Mouse (Mus musculus) intestine, embryonic 14.5 days (tissue): ENCODE results near the gene Baz2b. TPM values are rescaled to one million over a fixed set of nuclear protein-coding genes. Genes with fewer than 3 reads are reported as not detected.

ENCODE experiments used
- ATAC-seq: fragments of 200-750 bp; cut with Nextera tagmentation; replicated peaks from 2 replicates; pipeline ENCODE4 v1.8.0; 2017; ENCODE audit warnings: low read depth, moderate number of reproducible peaks, moderate TSS enrichment, moderate library complexity; ENCODE audit not compliant: low FRiP score, low TSS enrichment
- DNase-seq: peaks from one replicate; pipeline ENCODE4 v3.0.0-alpha.2; 2018; ENCODE audit warnings: low spot score
- H3K27ac ChIP-seq: fragments of 300-500 bp; sonication (generic); 2 replicates; pipeline ENCODE4 v1.5.1; 2014; ENCODE audit warnings: low read depth, mild to moderate bottlenecking, control low read depth
- H3K27me3 ChIP-seq: fragments of 300-500 bp; sonication (generic); replicated peaks from 2 replicates; pipeline ENCODE4 v1.6.1; 2014; ENCODE audit warnings: low read length, control low read depth; ENCODE audit not compliant: control insufficient read depth, insufficient read depth
- H3K36me3 ChIP-seq: fragments of 300-500 bp; sonication (generic); 2 replicates; pipeline ENCODE4 v1.6.1; 2014; ENCODE audit warnings: low read length, control low read depth; ENCODE audit not compliant: control insufficient read depth, insufficient read depth
- H3K4me1 ChIP-seq: fragments of 300-500 bp; sonication (generic); replicated peaks from 2 replicates; pipeline ENCODE4 v1.6.1; 2014; ENCODE audit warnings: low read length, control low read depth, mixed read lengths; ENCODE audit not compliant: control insufficient read depth, insufficient read depth
- H3K4me2 ChIP-seq: fragments of 300-500 bp; sonication (generic); 2 replicates; pipeline ENCODE4 v1.6.1; 2014; ENCODE audit warnings: low read length
- H3K4me3 ChIP-seq: fragments of 300-500 bp; sonication (generic); 2 replicates; pipeline ENCODE4 v1.5.1; 2014; ENCODE audit warnings: low read depth, low read length, control low read depth, mixed read lengths
- H3K9ac ChIP-seq: fragments of 300-500 bp; sonication (generic); 2 replicates; pipeline ENCODE4 v1.6.1; 2014; ENCODE audit warnings: mild to moderate bottlenecking, low read length
- H3K9me3 ChIP-seq: fragments of 300-500 bp; sonication (generic); 2 replicates; pipeline ENCODE4 v1.6.1; 2016; ENCODE audit warnings: low read length, control low read depth; ENCODE audit not compliant: control insufficient read depth
- WGBS: fragments of 180-500 bp; shearing (Covaris S2); extraction: QIAGEN DNeasy Blood & Tissue Kit; methylation state at CpG from one replicate; pipeline ENCODE4 v1.1.7; 2014; 5-methylcytosine and 5-hydroxymethylcytosine counted together
- polyA plus RNA-seq: library from polyadenylated mRNA; unstranded; fragments of >200 nt; fragmentation: Nextera tagmentation; extraction: Ambion mirVana; gene quantifications from 2 replicates; pipeline ENCODE4 v1.2.1, GENCODE M21; 2014

Baz2b gene
- polyA plus RNA-seq, 1 experiment from 2014 or later = 52.3 TPM

DNA sequence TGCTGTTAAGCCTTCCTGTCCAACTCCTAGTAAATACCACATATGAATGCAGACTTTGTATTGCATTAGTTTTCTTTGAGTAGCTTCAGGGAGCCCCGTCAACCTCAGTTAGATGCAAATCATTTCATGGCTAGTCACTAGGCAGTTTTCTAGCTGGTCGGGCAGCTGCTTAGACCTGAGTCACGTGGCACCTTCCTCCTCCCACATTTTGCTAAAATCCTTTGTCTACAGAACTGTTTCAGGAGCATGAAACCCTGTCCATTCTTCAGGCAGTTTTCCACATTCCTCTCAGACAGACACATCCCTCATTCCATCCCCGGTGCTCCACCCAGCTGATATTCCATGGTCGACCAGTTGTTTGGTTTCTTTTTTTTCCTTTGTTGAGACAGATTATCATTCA lies 246.6 kb downstream of the Baz2b start:
- Histone ChIP-seq H3K4me3 (no peak overlapping the region), H3K9ac (no peak overlapping the region), H3K4me1 (no peaks in the 10 kb centered on the region), H3K9me3 (no peaks in the 10 kb centered on the region), H3K36me3 (peaks cover 50% of the 10 kb centered on the region), H3K27me3 (no peaks in the 10 kb centered on the region), H3K4me2 (no peak overlapping the region), H3K27ac (no peak overlapping the region)
- no peak for DNase-seq
- WGBS = 71% methylated on average over 5 of the region's 5 CpGs
- no peak for ATAC-seq

GRCm38 (mm10) chr2:59962579-59962978 lies 247.1 kb downstream of the Baz2b start:
- no peak for DNase-seq
- H3K4me2 ChIP-seq = no peak overlapping the region
- H3K27ac ChIP-seq = no peak overlapping the region
- no peaks in the 10 kb centered on the region for H3K4me1 ChIP-seq
- H3K36me3 ChIP-seq = peaks cover 50% of the 10 kb centered on the region
- H3K9ac ChIP-seq = no peak overlapping the region
- no peak for ATAC-seq
- no peaks in the 10 kb centered on the region for H3K27me3 ChIP-seq
- 82% methylated on average over 4 of the region's 4 CpGs for WGBS
- no peaks in the 10 kb centered on the region for H3K9me3 ChIP-seq
- H3K4me3 ChIP-seq = no peak overlapping the region

- H3K36me3 ChIP-seq = peaks cover 47% of the 10 kb centered on the region
- H3K9ac ChIP-seq = no peak overlapping the region
- no peak overlapping the region for H3K27ac ChIP-seq
- H3K9me3 ChIP-seq = no peaks in the 10 kb centered on the region
- H3K4me3 ChIP-seq = no peak overlapping the region
- no peak for ATAC-seq
- H3K27me3 ChIP-seq = no peaks in the 10 kb centered on the region
- WGBS = 93% methylated on average over 2 of the region's 2 CpGs
- DNase-seq = no peak
- no peaks in the 10 kb centered on the region for H3K4me1 ChIP-seq
- no peak overlapping the region for H3K4me2 ChIP-seq
These were observed 249.2 kb downstream of the Baz2b start for GRCm38 (mm10) chr2:59960495-59960772.

- no peak overlapping the region for H3K9ac ChIP-seq
- no peak for DNase-seq
- 88% methylated on average over 14 of the region's 14 CpGs for WGBS
These were observed 249.8 kb downstream of the Baz2b start for GRCm38 (mm10) chr2:59959668-59960494.

GRCm38 (mm10) chr2:59958543-59958942 lies 251.1 kb downstream of the Baz2b start:
- no peaks in the 10 kb centered on the region for H3K4me1 ChIP-seq
- H3K27ac ChIP-seq = no peak overlapping the region
- ATAC-seq (no peak), DNase-seq (peak; percentile 57)
- no peak overlapping the region for H3K4me3 ChIP-seq
- no peaks in the 10 kb centered on the region for H3K9me3 ChIP-seq
- no peaks in the 10 kb centered on the region for H3K27me3 ChIP-seq
- H3K4me2 ChIP-seq = no peak overlapping the region
- 40% methylated on average over 6 of the region's 6 CpGs for WGBS
- H3K36me3 ChIP-seq = peaks cover 53% of the 10 kb centered on the region
- no peak overlapping the region for H3K9ac ChIP-seq

More at GRCm38 (mm10) chr2:59959668-59960494, 249.8 kb downstream of the Baz2b start:
- Histone ChIP-seq H3K4me1 (no peaks in the 10 kb centered on the region), H3K27ac (no peak overlapping the region), H3K9me3 (no peaks in the 10 kb centered on the region), H3K4me3 (no peak overlapping the region), H3K4me2 (no peak overlapping the region), H3K27me3 (no peaks in the 10 kb centered on the region), H3K36me3 (peaks cover 48% of the 10 kb centered on the region)
- no peak for ATAC-seq

GRCm38 (mm10) chr2:59955916-59956315 lies 253.7 kb downstream of the Baz2b start:
- Histone ChIP-seq H3K27me3 (no peaks in the 10 kb centered on the region), H3K27ac (no peak overlapping the region), H3K9ac (no peak overlapping the region), H3K9me3 (no peaks in the 10 kb centered on the region), H3K4me1 (no peaks in the 10 kb centered on the region), H3K4me3 (no peak overlapping the region), H3K4me2 (no peak overlapping the region), H3K36me3 (peaks cover 52% of the 10 kb centered on the region)
- ATAC-seq (no peak), DNase-seq (no peak)
- 87% methylated on average over 7 of the region's 7 CpGs for WGBS

DNA sequence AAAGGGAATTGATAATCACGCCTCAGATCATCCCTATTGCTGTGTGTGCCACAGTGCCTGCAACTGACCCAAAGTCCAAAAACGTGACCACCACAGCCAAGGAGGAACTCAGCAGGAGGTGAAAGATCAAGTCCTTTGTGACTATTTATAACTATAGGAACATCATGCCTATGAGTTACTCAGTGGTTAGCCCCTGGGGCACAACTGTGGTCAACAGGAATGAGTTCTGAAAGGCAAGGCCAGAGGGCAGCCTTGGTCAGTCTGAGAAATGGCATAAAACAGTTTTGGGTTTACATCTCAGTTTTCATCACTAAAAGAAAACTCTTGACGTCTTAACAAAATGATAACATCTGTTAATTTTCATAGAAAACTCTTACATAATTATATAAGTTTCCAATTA lies 254.8 kb downstream of the Baz2b start:
- H3K4me2 ChIP-seq = no peak overlapping the region
- WGBS = 75% methylated on average over 3 of the region's 3 CpGs
- H3K9me3 ChIP-seq = no peaks in the 10 kb centered on the region
- H3K27me3 ChIP-seq = no peaks in the 10 kb centered on the region
- H3K4me3 ChIP-seq = no peak overlapping the region
- H3K9ac ChIP-seq = no peak overlapping the region
- no peak overlapping the region for H3K27ac ChIP-seq
- H3K36me3 ChIP-seq = peaks cover 50% of the 10 kb centered on the region
- H3K4me1 ChIP-seq = no peaks in the 10 kb centered on the region
- DNase-seq (no peak), ATAC-seq (no peak)

DNA sequence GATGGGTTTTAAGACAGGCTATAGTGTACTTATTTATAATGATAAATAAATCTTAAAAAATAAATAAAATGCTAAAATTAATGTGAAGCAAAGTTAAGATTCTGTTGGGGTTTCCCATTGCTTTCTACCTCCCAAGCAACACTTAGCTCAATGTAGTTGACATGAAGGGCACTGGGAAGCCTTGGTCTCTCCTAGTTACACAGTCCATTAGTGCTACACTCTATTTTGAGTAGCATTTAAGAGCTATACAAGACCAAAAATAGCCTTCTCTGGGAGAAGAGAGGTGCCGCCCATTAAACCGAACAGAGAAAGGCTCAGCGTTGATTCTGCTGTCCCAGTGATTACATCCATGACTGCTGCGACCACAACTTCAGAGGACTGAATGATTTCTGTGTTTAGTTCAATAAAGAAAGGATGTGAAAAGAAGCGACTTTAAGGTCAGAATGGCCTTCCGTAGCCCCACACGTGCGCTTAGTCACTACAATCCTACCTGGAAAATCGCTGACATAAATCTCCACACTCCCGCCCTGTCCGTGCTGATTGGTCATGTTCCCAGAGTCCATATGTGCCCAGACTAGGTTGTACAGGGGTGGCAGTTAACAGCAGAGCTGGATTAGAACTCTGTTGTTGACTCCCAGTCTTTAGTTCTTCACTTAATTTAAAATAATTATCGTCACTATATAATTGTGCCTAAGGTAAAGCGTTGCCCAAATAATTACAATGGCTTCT lies 257.2 kb downstream of the Baz2b start:
- Histone ChIP-seq H3K36me3 (peaks cover 44% of the 10 kb centered on the region), H3K4me1 (no peaks in the 10 kb centered on the region), H3K27ac (no peak overlapping the region), H3K9me3 (no peaks in the 10 kb centered on the region), H3K9ac (no peak overlapping the region), H3K4me3 (no peak overlapping the region), H3K4me2 (no peak overlapping the region), H3K27me3 (no peaks in the 10 kb centered on the region)
- no peak for DNase-seq
- WGBS = 93% methylated on average over 13 of the region's 13 CpGs
- ATAC-seq = no peak

DNA sequence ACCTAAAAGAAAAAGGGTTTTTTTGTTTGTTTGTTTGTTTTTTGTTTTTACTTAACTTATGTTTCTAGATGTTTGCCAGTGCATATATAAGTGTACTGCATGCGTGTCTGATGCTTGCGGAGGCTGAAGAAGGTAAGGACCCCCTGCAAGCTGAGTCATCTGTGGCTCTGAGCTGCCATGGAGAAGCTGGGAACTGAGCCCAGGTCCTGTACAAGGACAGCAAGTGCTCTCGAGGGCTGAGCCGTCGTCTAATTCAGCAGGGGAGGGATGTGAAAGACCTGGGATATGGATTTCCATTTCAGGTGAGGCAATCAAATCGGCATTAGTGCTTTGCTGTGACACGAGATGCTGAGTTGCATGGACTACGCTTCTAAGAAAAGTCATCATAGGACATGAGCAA lies 257.9 kb downstream of the Baz2b start:
- Histone ChIP-seq H3K4me2 (no peak overlapping the region), H3K27me3 (no peaks in the 10 kb centered on the region), H3K9ac (no peak overlapping the region), H3K9me3 (no peaks in the 10 kb centered on the region), H3K4me1 (no peaks in the 10 kb centered on the region), H3K4me3 (no peak overlapping the region), H3K27ac (no peak overlapping the region), H3K36me3 (peaks cover 41% of the 10 kb centered on the region)
- no peak for DNase-seq
- WGBS = 92% methylated on average over 8 of the region's 8 CpGs
- no peak for ATAC-seq
